Mouse (Mus musculus) lung, adult 2 months (tissue): ENCODE measurements around the gene Rsrc1. TPM values are rescaled to one million over a fixed set of nuclear protein-coding genes. Genes with fewer than 3 reads are reported as not detected.

ENCODE experiments used
- DNase-seq: peaks from one replicate; pipeline ENCODE4 v3.0.0; 2022
- H3K4me1 ChIP-seq: fragments of 200-500 bp; 2 replicates; pipeline ENCODE4 v1.6.1; 2011; ENCODE audit warnings: low read length; ENCODE audit not compliant: control insufficient read depth, insufficient read depth
- H3K4me3 ChIP-seq: fragments of 200-500 bp; replicated peaks from 2 replicates; pipeline ENCODE3; 2011; ENCODE audit warnings: low read depth, mild to moderate bottlenecking, control low read depth, low read length; ENCODE audit errors: extremely low read depth
- CTCF ChIP-seq: fragments of 200-500 bp; IDR thresholded peaks from 2 replicates; pipeline ENCODE4 v1.5.1; 2011; ENCODE audit warnings: mild to moderate bottlenecking, low read length, control low read depth; ENCODE audit not compliant: insufficient read depth
- POLR2A ChIP-seq: fragments of 200-500 bp; IDR thresholded peaks from 2 replicates; pipeline ENCODE4 v1.6.1; 2011; ENCODE audit warnings: low read depth, mild to moderate bottlenecking, control low read depth, low read length, borderline replicate concordance; ENCODE audit errors: extremely low read depth
- WGBS: fragments of 180-500 bp; shearing (Covaris S2); methylation state at CpG from one replicate; pipeline ENCODE4 v1.1.7; 2018; 5-methylcytosine and 5-hydroxymethylcytosine counted together
- polyA plus RNA-seq: library from polyadenylated mRNA; depleted of rRNA; stranded (reverse); fragments of >200 nt; gene quantifications from 2 replicates; pipeline ENCODE4 v1.2.3, GENCODE M21; 2012; rRNA removed

Rsrc1 gene
- polyA plus RNA-seq: 2.7 and 4.1 TPM in 2 replicates

GRCm38 (mm10) chr3:66981101-66981661, at the start of gene Rsrc1:
Gene Rsrc1, plus strand, starts transcription at chr3:66981390.
- H3K4me1 ChIP-seq: peaks cover 5% of the 10 kb centered on the region
- WGBS: under 1% methylated on average over 56 of the region's 62 CpGs
- TF ChIP-seq POLR2A (no peak), CTCF (no peak)
- peak within 1 kb of the TSS; percentile 48 for H3K4me3 ChIP-seq
- peak; percentile 61 for DNase-seq

DNA sequence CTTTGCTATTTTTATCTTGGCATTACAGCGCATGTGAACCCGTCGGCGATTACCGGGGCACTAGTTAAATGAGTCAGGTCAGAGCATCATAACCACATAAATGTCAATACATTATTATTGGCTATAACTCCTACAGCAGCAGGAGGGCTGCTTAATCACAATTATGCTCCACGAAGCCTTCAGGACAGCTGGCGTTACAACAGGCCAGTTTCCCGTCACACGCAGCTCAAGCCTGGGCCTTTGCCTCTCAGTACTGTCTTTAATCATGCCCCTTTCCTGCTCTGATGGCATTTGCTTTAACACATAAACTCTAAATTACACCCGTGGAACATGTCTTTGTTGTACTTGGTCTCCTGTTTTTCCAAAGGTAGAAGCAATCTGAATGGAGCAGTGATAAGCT, 41.5 kb upstream of the Rsrc1 start:
- DNase-seq: no peak
- Histone ChIP-seq H3K4me3 (no peak overlapping the region), H3K4me1 (no peaks in the 10 kb centered on the region)
- TF ChIP-seq CTCF (no peak), POLR2A (no peak)
- 76% methylated on average over 10 of the region's 10 CpGs for WGBS

DNA sequence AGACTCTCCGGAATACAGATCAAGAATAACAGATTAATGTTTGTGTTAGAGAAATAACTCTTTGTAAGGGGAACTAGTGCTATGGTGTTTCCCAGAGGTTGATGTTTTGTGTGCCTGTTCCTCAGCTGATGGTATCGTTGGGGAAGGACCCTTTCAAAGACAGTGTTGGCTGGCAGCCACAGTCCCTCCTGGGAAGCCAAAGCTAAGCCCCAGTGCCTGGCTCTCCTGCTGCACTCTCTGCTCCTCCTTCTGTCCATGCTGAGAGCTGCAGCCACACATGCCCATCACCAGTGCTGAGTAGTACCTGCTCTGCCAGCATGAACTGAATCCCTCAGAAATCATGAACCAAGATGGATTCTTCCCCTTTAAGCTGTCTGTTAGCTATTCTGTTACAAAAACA, 26.1 kb upstream of the Rsrc1 start:
- Histone ChIP-seq H3K4me1 (no peaks in the 10 kb centered on the region), H3K4me3 (no peak overlapping the region)
- WGBS: 43% methylated on average over 2 of the region's 2 CpGs
- DNase-seq: no peak
- TF ChIP-seq CTCF (no peak), POLR2A (no peak)

DNA sequence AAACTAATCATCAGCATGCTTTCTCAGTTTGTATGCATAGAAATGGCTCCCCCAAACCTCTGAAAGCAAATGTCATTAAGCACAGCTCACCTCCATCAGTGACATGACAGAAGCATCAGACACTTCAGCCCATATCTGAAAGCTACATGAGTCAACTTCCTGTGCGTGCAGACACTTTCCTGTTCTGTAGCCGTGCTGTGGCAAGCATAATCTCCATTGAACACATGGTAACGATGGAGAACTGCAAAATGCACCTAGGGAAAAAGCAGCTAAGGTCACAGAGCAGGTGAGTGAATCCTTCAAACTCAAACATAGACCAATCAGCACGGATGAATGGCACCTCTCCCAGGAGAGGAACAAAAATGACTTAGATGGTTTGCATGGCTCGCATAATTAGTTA, 21.2 kb upstream of the Rsrc1 start:
- DNase-seq: no peak
- H3K4me3 ChIP-seq: no peak overlapping the region
- WGBS: 40% methylated on average over 5 of the region's 5 CpGs
- no peaks in the 10 kb centered on the region for H3K4me1 ChIP-seq
- TF ChIP-seq CTCF (no peak), POLR2A (no peak)

- Histone ChIP-seq H3K4me1 (no peaks in the 10 kb centered on the region), H3K4me3 (no peak overlapping the region)
- TF ChIP-seq POLR2A (no peak), CTCF (no peak)
- DNase-seq: no peak
- 51% methylated on average over 3 of the region's 3 CpGs for WGBS
Measured at GRCm38 (mm10) chr3:66964884-66965283, 16.3 kb upstream of the Rsrc1 start.

DNA sequence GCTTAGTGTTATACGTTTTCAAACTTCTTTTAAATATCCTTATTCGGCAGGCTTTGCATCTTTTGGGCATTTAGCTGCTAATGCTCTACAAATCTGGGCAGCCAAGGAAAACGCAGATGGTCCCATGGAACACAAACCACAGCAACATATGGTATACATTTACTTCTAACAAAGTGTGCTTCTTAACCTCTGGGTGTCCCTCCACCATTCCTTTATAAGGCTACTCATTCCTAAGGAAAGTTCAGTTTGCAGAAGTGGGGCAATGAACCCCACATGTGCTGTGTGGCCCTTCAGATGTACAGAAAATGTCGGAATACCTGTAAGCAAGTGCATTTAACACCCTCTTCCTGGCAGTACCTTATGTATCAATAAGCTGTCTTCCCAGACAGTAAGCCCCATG, 13.7 kb upstream of the Rsrc1 start:
- H3K4me1 ChIP-seq: no peaks in the 10 kb centered on the region
- TF ChIP-seq CTCF: no peak
- TF ChIP-seq POLR2A: no peak
- DNase-seq: no peak
- no peak overlapping the region for H3K4me3 ChIP-seq
- WGBS: 77% methylated on average over 4 of the region's 4 CpGs

DNA sequence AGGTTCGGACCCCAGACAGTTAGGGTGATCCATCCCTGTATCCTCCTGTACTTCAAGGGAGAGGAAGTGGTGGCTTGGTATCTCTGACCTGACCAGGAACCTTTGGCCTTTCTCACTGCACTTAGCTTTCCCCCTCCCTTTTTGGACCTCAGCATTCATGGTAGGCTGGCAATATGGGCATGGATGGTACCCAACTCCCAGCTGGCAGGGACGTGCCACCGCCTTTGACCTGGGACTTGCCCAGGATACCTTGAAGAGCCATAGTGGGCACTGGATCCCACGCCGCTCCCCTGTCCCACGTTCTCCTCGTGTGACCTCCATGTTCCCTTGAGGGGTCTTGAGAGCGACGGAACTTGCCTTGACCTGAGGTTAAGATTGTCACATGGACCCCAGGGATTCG, 10.9 kb upstream of the Rsrc1 start:
- Histone ChIP-seq H3K4me1 (no peaks in the 10 kb centered on the region), H3K4me3 (no peak overlapping the region)
- TF ChIP-seq POLR2A (no peak), CTCF (no peak)
- no peak for DNase-seq
- 6% methylated on average over 10 of the region's 10 CpGs for WGBS

- no peak for DNase-seq
- WGBS: 5% methylated on average over 29 of the region's 29 CpGs
- no peaks in the 10 kb centered on the region for H3K4me1 ChIP-seq
- no peak for TF ChIP-seq CTCF
- no peak for TF ChIP-seq POLR2A
- H3K4me3 ChIP-seq: no peak overlapping the region
Measured at GRCm38 (mm10) chr3:66970661-66971331, 10.4 kb upstream of the Rsrc1 start.

DNA sequence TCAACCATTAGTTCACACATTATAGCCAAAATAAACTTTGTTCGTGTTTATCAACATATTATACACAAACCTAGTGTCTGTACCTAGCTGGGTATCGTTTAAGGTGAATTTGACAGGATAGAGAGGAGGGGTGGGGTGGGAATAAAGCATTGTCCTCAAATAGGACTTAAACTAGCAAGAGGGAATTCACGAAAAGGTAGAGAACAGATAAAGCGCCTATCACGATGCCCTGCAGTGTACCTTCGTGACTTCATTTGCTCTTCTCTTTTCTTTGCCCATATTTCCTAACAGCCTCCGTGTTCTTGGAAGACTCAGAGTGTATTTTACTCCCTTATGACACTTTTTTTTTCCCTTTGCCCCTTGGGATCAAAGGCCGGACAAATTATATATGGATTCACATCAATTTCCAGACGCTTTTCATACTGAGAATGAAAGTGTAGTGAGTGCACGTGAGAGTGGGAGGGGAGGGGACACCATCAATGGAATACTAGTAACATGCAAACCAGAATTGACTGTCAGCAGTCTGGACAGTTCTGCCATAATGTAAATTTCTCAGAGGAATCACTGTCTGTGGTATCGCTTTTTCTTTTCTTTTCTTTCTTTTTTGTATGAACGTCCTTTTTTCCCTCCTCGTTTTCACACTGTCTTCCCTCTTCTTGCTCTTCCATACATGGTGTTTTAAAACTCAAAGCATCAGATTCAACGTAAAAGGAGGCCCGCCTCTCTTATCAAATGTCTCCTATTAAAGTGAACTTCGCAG, 8.8 kb upstream of the Rsrc1 start:
- Histone ChIP-seq H3K4me3 (no peak overlapping the region), H3K4me1 (no peaks in the 10 kb centered on the region)
- no peak for DNase-seq
- no peak for TF ChIP-seq CTCF
- TF ChIP-seq POLR2A: no peak
- WGBS: 13% methylated on average over 16 of the region's 16 CpGs
